Mouse (Mus musculus) embryo, embryonic 10 days (tissue): ENCODE data around the gene Ganc.

Experiments
- DNase-seq: peaks from one replicate; pipeline ENCODE4 v3.0.0-alpha.2; 2015; ENCODE audit warnings: low spot score

Gene Ganc

DNA sequence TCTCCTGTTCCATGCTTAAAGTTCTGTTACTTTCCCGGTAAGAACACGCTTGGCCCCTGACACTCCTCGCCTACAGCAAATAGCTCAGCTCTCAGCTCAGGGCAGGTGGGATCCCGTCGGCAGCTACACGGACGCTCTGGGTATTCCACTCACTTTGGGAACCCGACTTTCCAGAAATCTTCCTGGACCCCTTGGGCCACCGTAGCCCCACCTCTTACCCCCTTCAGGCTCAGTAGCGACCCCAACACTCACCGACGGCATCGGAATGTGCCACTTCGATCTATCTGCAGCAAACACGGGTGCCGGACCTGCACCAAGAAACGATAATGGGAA lies at the start of gene Ganc:
Ganc (plus strand) TSS at position 244 of the 333 bp plus-strand sequence.
- DNase-seq = no peak

DNA sequence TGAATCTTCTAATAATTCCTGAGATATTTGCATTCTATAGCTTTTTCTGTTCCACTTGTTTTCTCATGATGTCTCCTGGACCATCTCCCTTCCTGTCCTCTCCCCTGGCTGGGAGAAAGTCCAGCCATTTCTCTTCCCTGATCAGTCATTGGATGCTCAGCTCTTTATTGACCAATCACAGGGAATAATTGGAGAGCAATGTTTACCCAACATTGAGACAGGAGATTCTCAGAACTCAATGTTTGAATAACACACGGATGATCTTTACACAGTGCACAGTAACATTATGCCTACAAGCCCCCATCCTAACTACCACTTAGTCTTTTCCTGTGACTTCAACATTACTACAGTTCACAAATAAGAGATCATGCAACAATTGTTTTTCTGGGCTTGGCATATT lies 43.3 kb upstream of the Ganc start:
- DNase-seq = no peak

- DNase-seq = no peak
Measured at GRCm38 (mm10) chr2:120366501-120366900, 37.2 kb upstream of the Ganc start.

DNA sequence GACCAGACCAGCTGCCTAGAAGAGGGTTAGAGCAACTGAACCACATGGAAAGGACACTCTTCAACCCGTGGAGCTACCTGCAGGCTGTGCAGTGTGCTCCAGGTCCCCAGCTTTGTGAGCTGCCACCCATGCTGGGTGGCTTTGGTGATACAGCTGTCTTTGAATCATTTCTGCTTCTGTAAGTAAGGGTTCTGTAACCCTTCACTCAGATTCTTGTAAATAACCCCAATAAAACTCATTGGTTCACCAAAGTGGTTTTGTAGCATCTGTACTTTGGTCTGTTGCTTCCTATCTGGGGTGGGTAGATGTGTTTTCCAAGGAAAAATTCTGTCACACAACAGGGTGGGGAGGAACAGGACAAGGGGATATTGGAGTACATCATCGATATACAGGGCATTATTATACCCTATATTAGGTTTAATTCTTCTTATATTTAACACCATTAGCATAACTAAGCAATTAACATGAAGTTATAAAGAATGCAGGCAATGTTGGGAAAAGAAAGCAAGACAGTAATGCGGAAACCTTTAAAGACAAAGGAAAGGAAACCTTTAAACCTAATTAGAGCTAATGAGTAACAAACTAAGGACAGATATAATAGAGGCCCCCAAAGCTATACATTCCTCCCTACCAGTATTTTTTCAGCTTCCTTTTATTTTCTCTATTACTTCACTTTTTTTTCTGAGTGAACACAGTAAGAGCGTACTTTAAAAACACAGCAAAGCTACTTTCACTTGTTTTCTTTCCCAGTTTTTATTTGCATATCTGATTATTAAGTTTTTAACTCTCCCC lies 36.1 kb upstream of the Ganc start:
- no peak for DNase-seq

DNA sequence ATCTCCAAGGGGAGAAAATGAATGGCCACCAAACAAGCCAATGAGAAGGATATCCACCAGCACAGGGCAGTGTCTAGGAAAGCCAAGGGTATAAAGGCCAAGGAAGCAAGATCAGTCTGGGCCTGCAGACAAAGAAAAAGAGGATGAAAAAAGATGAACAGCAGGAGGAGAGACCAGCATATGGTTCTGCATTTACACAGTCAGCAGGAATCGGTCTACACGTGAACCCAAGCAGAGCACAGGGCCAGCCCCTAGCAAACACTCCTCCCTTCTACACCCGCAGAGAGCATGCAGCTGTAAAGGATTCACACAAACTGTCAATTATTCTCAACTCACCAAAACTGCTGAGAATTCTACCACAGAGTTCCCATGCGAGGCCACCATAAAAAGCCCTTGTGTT lies 29.8 kb upstream of the Ganc start:
- no peak for DNase-seq

- DNase-seq = no peak
Measured at GRCm38 (mm10) chr2:120386264-120386663, 17.4 kb upstream of the Ganc start.

DNA sequence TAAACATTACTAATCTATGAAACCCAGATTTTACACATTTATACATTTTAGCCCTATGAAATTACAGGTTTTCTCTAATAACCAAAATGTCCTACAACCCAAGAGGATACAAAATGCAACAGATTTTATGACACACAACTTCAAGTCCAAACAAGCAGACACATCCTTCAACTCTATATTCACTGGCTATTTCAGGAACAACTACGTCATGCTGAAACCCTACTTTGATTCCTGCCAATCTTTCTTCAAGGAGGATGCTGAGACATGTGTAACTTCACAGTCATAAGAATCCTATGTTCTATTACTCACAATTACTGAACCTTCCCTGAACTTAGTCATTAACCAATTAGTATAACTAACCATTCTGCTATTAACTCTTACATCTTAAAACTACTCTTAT lies 16.4 kb upstream of the Ganc start:
- DNase-seq = no peak

DNA sequence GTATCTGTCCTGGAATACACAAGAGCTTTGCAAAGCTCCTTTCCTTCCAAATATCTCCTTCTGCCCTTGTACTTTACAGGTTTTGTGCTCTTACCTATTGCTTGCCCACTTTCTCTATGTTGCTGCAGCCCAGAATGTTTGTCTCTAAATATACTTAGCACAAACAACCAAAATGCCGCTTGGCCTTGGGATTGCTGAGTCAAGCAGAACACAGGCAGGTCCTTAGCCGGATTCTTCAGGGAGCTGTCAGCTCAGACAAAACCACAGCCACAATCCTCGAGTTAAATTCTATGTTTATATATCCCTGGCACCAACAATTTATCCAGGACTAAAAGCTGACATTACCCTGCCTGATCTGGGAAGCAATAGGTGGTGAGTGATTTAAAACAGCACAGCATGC lies 14.3 kb upstream of the Ganc start:
- DNase-seq = no peak

GRCm38 (mm10) chr2:120390934-120391333 lies 12.8 kb upstream of the Ganc start:
- DNase-seq = no peak

- no peak for DNase-seq
Measured at GRCm38 (mm10) chr2:120392406-120392805, 11.3 kb upstream of the Ganc start.

DNA sequence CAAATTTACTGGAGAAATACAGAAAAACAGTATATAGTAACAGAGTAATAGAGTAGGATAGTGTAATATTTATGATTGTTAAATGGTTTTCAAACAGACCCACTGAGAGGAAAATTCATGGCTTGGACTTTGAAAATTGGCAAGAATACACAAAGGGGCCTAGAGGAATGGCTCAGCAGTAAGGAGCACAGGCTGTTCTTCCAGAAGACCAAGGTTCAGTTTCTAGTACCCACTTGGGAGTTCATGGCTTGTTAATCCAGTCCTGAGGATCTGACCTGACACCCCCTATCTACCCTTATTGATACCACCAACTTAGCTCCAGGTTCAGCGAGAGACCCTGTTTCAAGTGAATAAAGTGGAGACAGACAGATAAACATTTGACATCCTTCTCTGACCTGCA lies 5.7 kb upstream of the Ganc start:
- no peak for DNase-seq

DNA sequence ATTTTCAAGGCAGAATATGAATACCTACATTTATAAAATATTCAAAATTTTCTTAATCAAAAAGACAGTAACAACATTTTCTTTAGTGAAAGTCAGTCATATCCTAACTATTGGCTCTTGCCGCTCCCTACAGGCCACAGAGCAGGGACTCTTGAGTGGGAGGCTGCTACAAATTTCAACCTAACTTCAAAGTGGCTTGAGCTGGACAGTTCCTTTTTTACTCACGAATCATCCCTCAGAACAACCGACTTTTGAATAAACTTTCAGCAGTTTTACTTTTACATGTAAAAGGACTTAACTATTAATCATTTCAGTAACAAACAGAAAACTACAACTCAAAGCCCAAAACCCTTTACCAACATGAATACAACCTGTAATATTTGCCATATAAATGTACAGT lies 883 bp upstream of the Ganc start:
- DNase-seq = no peak

DNA sequence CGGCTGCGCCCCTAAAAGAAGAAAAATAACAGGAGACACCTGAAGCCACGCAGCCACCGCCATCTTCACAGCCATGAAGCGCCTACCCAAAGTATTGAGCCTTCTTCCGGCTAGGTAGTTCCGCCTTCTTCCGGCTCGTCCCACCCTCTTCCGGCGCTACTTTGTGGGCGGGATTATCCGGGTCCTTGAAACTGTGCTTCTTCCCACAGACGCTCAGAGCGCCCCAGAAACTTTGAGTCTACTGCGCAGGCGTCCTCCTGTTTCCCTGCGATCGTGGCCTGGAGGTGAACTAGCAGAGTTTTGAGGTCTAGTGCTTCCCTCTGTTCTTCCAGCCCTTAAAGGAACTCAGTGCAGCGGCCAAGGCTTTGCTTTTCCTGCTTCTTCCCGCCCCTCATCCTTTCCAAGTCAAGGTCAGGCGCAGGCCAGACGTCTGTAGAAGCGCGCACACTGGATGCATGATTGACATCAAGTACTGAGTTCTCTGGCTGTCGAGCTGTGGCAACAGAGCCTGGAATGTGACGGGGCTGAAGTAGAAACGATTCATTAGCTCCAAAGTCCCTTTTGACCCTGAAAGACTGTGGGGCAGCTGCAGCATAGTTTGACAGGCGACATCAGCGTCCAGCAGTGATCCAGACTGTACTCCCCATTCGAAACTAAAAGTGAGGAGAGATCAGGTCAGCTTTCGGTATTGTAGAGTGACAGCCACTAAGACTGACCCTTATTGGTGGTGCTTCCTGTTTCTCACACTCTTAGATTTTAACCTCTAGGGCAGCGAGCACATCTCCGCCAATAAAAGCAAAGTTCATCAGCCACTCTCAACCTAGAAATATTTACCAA lies 508 bp downstream of the Ganc start, which contains the start of gene Tmem87a:
Tmem87a (minus strand) TSS at position 128 of the 837 bp plus-strand sequence.
- peak; percentile 93 for DNase-seq

DNA sequence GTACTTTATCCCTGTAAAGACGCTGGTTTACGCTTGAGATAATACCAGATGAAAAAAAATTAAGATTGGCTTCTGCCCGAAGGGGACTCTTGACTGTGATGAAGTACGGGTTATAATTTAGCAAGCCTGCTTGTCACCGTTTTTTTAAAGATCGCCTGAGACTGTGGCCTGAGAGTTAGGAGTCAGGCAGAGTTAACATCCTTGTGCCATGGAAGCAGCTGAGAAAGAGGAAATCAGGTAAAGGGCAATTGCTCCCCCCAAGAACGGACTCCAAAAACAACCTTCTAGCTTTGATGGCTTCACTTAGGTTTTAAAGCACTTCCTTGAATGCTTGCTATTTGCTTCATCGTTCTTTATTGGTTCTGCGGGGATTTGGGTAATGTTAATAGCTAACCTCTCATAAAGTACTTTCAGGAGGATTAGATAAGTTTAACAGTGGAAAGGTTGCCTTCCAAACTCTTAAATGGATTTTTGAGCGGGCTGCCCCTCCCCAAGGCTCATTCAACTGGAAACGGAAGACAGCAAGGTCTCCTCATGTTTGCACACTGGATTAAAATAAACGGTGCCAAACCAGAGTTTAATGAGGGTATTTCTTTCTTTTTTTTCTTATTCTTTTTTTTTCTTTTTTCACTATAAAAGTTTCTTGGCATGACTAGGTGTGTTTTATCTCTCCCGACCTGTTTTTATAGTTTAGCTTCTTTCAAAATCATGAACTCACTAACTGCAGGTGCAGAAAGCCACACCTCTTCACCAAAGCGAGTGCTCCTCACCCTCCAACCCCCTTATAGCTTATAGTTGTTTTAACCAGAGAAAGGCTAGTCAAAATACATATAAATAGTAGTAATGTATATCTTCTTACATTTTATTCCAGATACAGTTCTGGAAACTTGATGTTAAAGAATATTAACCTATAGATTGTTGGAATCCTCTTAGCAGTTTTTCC lies 1.4 kb downstream of the Ganc start:
- DNase-seq = peak; percentile 7

DNA sequence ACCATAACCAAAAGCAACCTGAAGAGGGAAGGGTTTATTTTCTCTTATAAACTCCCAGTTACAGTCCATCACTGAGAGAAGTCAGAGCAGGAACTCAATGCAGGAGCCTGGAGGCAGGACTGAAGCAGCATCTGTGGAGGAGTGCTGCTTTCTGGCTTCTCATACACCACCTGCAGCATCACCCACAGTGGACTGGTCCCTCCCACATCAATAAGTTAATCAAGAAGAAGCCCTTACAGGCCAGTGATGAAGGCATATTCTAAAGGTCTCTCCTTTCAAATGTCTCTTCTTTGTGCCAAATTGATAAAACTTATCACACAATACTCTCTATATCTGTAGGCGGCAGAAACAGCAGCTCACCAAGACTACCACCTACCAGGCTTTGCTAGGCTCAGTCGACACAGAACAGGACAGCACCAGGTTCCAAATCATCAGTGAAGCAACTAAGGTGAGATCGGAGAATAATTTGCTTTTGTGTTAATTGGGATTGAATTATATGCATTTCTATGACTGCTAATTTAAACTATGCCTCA lies 7.5 kb downstream of the Ganc start:
- DNase-seq = no peak

DNA sequence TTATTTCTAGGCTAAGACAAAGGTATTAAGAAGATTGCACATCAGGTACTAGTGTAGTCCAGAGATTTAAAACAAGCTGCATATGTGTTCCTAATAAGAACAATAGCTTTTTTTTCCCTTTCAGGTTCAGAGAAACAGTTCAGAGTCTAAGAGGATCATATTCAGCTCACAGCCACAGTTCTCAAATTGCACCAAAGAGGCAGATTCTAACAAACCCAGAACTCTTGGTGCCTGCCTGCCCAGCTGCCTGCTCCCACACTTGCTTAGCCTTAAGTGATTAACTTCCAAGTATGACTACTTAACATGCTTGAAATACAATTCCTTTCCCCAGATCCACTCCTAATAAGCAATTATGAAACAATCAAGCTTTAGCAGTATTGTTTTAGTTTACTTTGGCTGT lies 10.4 kb downstream of the Ganc start:
- no peak for DNase-seq

DNA sequence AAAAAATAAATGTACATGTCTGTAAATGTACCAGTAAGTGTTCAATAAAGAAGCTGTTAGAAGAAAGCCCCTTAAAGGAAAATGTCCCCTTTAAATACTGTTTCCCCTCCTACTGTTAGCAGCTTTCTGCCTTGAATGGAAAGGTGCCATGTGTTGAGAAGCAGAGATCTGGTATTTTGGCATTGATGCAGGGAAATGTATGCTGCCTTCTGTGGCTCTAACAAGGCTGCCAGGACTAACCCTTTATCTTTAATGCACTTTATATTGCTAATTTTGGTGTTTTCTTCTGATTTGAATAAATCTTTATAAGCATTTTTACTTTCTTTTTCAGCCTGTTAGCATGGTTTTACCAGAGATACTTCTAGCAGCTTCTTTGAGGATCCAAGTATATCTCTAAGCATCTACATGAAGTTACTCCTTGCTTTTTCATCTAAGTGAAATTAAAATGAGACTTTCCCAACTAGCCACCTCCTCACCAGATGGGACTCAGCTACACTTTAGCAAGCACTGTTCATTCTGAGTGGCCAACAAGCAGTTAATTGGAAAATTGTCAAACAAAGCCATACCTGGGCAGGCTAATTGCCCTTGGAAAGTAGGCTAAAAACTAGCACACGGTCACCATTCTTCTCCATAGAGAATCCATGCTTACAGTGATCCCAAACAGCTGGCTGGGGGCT lies 11.2 kb downstream of the Ganc start:
- no peak for DNase-seq

DNA sequence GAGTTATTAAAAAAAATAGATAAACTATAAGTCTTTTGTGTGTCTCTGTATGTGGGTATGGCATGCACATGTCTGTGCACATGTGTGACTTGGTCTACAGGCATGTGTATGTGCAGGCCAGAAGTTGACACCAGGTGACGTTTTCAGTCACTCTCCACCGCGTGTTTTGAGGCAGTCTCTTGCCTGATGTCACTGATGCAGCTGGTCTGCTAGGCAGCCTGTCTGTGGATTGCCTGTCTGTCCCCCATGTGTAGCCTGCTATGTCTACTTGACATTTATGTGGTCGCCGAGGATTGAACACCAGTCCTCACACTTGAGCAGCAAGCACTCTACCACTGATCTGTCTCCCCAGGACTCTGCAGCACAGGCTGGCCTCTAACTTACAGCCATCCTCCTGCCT lies 20.7 kb downstream of the Ganc start:
- DNase-seq = no peak

GRCm38 (mm10) chr2:120444486-120444885 lies 40.8 kb downstream of the Ganc start:
- no peak for DNase-seq

DNA sequence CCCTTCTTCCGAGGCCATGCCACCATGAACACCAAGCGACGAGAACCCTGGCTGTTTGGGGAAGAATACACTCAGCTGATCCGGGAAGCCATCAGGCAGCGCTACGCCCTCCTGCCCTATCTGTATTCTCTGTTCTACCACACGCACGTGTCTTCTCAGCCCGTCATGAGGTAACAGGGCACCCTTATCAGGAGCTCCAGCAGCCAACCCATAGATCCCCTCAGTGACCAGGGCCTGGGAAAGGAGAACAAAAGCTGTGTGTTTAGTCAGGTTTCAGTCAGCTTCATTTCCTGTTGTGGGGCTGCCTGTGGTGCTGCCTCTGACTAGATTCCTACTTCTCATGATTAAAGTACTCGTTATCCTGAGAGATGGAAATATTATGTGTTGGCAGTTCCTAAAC lies 42.7 kb downstream of the Ganc start:
- DNase-seq = peak; percentile 5

DNA sequence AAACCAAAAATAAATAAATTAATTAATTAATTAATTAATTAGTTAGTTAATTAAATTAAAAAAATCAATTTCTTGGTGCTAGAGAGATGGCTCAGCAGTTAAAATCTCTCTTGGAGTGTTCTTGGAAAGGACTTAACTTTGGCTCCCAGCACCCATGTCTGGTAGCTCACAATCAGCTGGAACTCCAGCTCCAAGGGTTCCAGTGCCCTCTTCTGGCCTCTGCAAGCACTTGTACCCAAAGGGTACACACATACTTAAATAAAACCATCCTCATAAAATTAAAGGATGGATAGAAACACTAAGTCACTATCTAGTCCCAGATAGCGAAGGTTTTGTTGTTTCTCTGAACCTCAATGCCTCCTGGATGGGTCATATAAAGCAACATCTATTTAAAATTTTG lies 43.6 kb downstream of the Ganc start:
- no peak for DNase-seq
